Mouse (Mus musculus): ENCODE data around the gene Arl9.

DNA sequence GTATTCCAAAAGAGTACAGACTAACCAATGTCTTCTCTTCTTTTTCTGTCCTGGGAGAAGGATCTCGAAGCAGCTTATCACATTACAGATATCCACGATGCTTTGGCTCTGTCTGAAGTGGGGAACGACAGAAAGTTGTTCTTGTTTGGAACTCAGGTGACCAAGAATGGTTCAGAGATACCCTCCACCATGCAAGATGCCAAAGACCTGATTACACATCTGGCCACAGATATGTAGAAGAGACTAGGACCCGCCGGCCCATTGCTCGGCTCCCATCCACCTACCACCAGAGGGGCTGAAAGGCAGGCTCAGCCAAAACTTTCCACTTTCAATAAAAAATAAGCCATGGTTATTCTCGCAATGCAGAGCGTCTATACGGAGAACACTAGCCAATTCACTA, 6.5 kb downstream of the Arl9 start:
- TF ChIP-seq CTCF (IDR thresholded peaks at IDR 0.05) (no peak), EP300 (IDR thresholded peaks at IDR 0.05) (no peak)

All from lung, postnatal 0 days (tissue).